In genomic region chr3:21822675-21823074, GRCm38 (mm10) we compare ENCODE assay signal across 20 mouse cellular contexts.
DNase-seq lines count a peak whose midpoint lies in the region; ATAC-seq and TF ChIP-seq lines count a peak whose summit lies in the region.
"Had no signal": no experiment of that assay in that cellular context is flagged by ENCODE, and none has a peak within 500 bp of the region (broad histone marks: within the 10 kb centered on the region; RNA-seq: fewer than 3 reads in every experiment).

No protein-coding gene starts in this region.

- TF ChIP-seq POLR2A in embryonic fibroblast, embryonic 13.5 days (IDR thresholded peaks at IDR 0.05; ENCODE audit: low read depth, low read length), result no peak
- no peak for TF ChIP-seq POLR2A in myocyte (IDR thresholded peaks at IDR 0.05; ENCODE audit: insufficient read length, low read depth)

- H3K4me1 ChIP-seq in embryonic fibroblast, embryonic 13.5 days (ENCODE audit: control insufficient read depth, insufficient read depth, low read length), result peaks cover 2% of the 10 kb centered on the region
- peaks cover 3% of the 10 kb centered on the region for H3K4me1 ChIP-seq in hindbrain, embryonic 16.5 days (ENCODE audit: control insufficient read depth, insufficient read depth, low read depth, low read length)

- H3K4me2 ChIP-seq in myocyte (ENCODE audit: low read depth), result peak overlapping the region; percentile 4
- no peak overlapping the region for H3K4me2 ChIP-seq in hindbrain, embryonic 16.5 days (ENCODE audit: low read length)
- H3K4me2 ChIP-seq: embryonic facial prominence, embryonic 13.5 days; forebrain, embryonic 15.5 days; heart, embryonic 12.5 days; hindbrain, embryonic 15.5 days had no signal

- no peaks in the 10 kb centered on the region for H3K79me2 ChIP-seq in myocyte (ENCODE audit: control insufficient read depth, insufficient read depth)

- H3ac ChIP-seq in myocyte (ENCODE audit: control insufficient read depth, insufficient read length), result no peak overlapping the region

- no peaks in the 10 kb centered on the region for H3K36me3 ChIP-seq in myocyte (ENCODE audit: control insufficient read depth, insufficient read depth)
- H3K36me3 ChIP-seq in hindbrain, embryonic 16.5 days (ENCODE audit: control insufficient read depth, insufficient read depth, low read length), result no peaks in the 10 kb centered on the region
- H3K36me3 ChIP-seq: embryonic facial prominence, embryonic 13.5 days; forebrain, embryonic 10.5 days; forebrain, embryonic 15.5 days; heart, embryonic 12.5 days; hindbrain, embryonic 15.5 days had no signal

- 82% methylated on average over 4 of the region's 4 CpGs for WGBS in hindbrain, embryonic 16.5 days

- H3K9ac ChIP-seq in hindbrain, embryonic 16.5 days (ENCODE audit: low read depth, low read length), result no peak overlapping the region
- H3K9ac ChIP-seq: embryonic facial prominence, embryonic 13.5 days; forebrain, embryonic 15.5 days; heart, embryonic 12.5 days; hindbrain, embryonic 15.5 days had no signal

- no peak for ATAC-seq in hindbrain, embryonic 16.5 days
- ATAC-seq: forebrain, embryonic 15.5 days; inflammation-experienced regulatory T-cells, adult 6 months; intestine, postnatal 0 days had no signal

- no peak overlapping the region for H3K4me3 ChIP-seq in embryonic fibroblast, embryonic 13.5 days (ENCODE audit: insufficient read depth, low read length)
- no peak overlapping the region for H3K4me3 ChIP-seq in myocyte
- H3K4me3 ChIP-seq in hindbrain, embryonic 16.5 days (ENCODE audit: low read length), result no peak overlapping the region
- H3K4me3 ChIP-seq: embryonic facial prominence, embryonic 13.5 days; forebrain, embryonic 10.5 days; forebrain, embryonic 15.5 days; heart, embryonic 12.5 days; hindbrain, embryonic 15.5 days had no signal

- H3K27me3 ChIP-seq in myocyte (ENCODE audit: control insufficient read depth, insufficient read depth, insufficient read length), result no peaks in the 10 kb centered on the region
- H3K27me3 ChIP-seq in hindbrain, embryonic 16.5 days (replicated peaks; ENCODE audit: control insufficient read depth, insufficient read depth, low read length), result no peaks in the 10 kb centered on the region
- H3K27me3 ChIP-seq: CH12.LX; embryonic facial prominence, embryonic 13.5 days; forebrain, embryonic 15.5 days; heart, embryonic 12.5 days; hindbrain, embryonic 15.5 days had no signal

- peak overlapping the region; percentile 49 for H3K27ac ChIP-seq in embryonic fibroblast, embryonic 13.5 days (ENCODE audit: insufficient read depth, low read length)
- H3K27ac ChIP-seq in hindbrain, embryonic 16.5 days (ENCODE audit: low read depth, low read length), result no peak overlapping the region
- H3K27ac ChIP-seq: embryonic facial prominence, embryonic 13.5 days; forebrain, embryonic 10.5 days; forebrain, embryonic 15.5 days; hindbrain, embryonic 15.5 days had no signal

- no peaks in the 10 kb centered on the region for H3K9me3 ChIP-seq in hindbrain, embryonic 16.5 days (ENCODE audit: control insufficient read depth, low read length)
- H3K9me3 ChIP-seq: embryonic facial prominence, embryonic 13.5 days; forebrain, embryonic 10.5 days; forebrain, embryonic 15.5 days; heart, embryonic 12.5 days; hindbrain, embryonic 15.5 days had no signal

- DNase-seq in 416B (ENCODE audit: low read depth), result peak; percentile 69
- peak; percentile 81 for DNase-seq in Muller cell, postnatal 12 days (ENCODE audit: inconsistent ontology term)
- DNase-seq in kidney, postnatal 36 days, result no peak
- DNase-seq in cerebellum, postnatal 4 days (ENCODE audit: low spot score in 2 of 2), result no peak
- DNase-seq: adrenal gland, postnatal 10 days; cerebellum, adult 11 months; cerebellum, adult 8-10 months; gastrocnemius, postnatal 10 days; heart, postnatal 36 days had no signal

- no peak for TF ChIP-seq CTCF in embryonic fibroblast, embryonic 13.5 days (IDR thresholded peaks at IDR 0.05; ENCODE audit: borderline replicate concordance, insufficient read depth, low read length)

TF ChIP-seq in myocyte, 11 proteins besides CTCF, POLR2A, EP300 and RAD21:
- TF ChIP-seq CEBPB (IDR thresholded peaks at IDR 0.05; ENCODE audit: insufficient read depth, poor library complexity, severe bottlenecking) (0 out of 2 replicates have a peak, but pooled peaks have one; percentile 38), USF1 (IDR thresholded peaks at IDR 0.05; ENCODE audit: low read depth) (no peak)

Comparison
In these comparisons a context has a peak if more than half of its experiments do, and no peak if none do; other contexts are left out.
1. DNase-seq: peak in 416B (single experiment) and Muller cell, postnatal 12 days (single experiment); none in kidney, postnatal 36 days (0 of 2) and cerebellum, postnatal 4 days (0 of 2).